Mouse (Mus musculus): ENCODE measurements around the gene Xxylt1.

DNA sequence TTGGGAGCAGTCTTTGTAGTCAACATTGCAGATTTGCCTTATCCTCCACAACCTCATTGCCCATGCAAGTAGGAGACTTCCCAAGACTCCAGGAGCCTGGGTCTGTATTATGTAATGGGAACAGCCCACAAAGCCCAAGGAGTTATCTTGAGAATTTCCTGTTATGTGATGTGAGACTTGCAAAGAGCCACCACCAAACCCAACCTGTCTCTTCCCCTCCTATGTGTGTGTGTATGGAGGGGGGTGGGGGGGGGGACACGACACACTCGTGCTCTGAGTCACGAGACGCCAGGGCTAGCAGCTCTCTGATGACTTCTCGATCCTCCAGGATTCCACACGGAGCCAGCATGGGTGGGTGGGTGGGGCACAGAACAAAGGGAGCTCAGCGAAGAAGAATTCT, 75.5 kb downstream of the Xxylt1 start:
- TF ChIP-seq GATA1 (IDR thresholded peaks at IDR 0.05; ENCODE audit: borderline replicate concordance, low read length) (no peak), FLI1 (IDR thresholded peaks at IDR 0.05; ENCODE audit: low read length) (no peak)

Measured in megakaryocyte, embryonic 14.5 days (primary cell).